Mouse (Mus musculus) heart, embryonic 11.5 days (tissue): ENCODE data around the gene Khdc1a. TPM values are rescaled to one million over a fixed set of nuclear protein-coding genes. Genes with fewer than 3 reads are reported as not detected.
"Not testable (repeated sequence)": the region's sequence is repeated elsewhere in the genome, so short reads cannot be mapped to it uniquely, and the experiment has no call there.

Experiments used
- ATAC-seq: fragments of 200-750 bp; cut with Nextera tagmentation; replicated peaks from 2 replicates; pipeline ENCODE4 v1.8.0; 2017; ENCODE audit warnings: moderate library complexity; ENCODE audit not compliant: insufficient number of reproducible peaks, low FRiP score, low TSS enrichment
- H3K27ac ChIP-seq: fragments of 300-500 bp; sonication (generic); 2 replicates; pipeline ENCODE4 v1.5.1; 2014; ENCODE audit warnings: mild to moderate bottlenecking, low read depth, low read length
- H3K27me3 ChIP-seq: fragments of 300-500 bp; sonication (generic); 2 replicates; pipeline ENCODE4 v1.6.1; 2014; ENCODE audit warnings: mild to moderate bottlenecking, low read length, mixed read lengths; ENCODE audit not compliant: control insufficient read depth, insufficient read depth
- H3K36me3 ChIP-seq: fragments of 300-500 bp; sonication (generic); 2 replicates; pipeline ENCODE4 v1.6.1; 2014; ENCODE audit warnings: mild to moderate bottlenecking, low read length, moderate library complexity, mixed read lengths; ENCODE audit not compliant: control insufficient read depth, insufficient read depth
- H3K4me1 ChIP-seq: fragments of 300-500 bp; sonication (generic); 2 replicates; pipeline ENCODE4 v1.6.1; 2014; ENCODE audit warnings: low read length; ENCODE audit not compliant: control insufficient read depth, insufficient read depth
- H3K4me2 ChIP-seq: fragments of 300-500 bp; sonication (generic); 2 replicates; pipeline ENCODE4 v1.6.1; 2014; ENCODE audit warnings: mild to moderate bottlenecking, moderate library complexity
- H3K4me3 ChIP-seq: fragments of 300-500 bp; sonication (generic); 2 replicates; pipeline ENCODE4 v1.5.1; 2014; ENCODE audit warnings: low read depth, low read length
- H3K9ac ChIP-seq: fragments of 300-500 bp; sonication (generic); 2 replicates; pipeline ENCODE4 v1.6.1; 2014; ENCODE audit warnings: mild to moderate bottlenecking, low read depth, low read length, moderate library complexity
- H3K9me3 ChIP-seq: fragments of 300-500 bp; sonication (generic); replicated peaks from 2 replicates; pipeline ENCODE4 v1.6.1; 2016; ENCODE audit warnings: low read length; ENCODE audit not compliant: control insufficient read depth
- WGBS: fragments of 180-500 bp; shearing (Covaris S2); extraction: QIAGEN DNeasy Blood & Tissue Kit; methylation state at CpG from one replicate; pipeline ENCODE4 v1.1.7; 2014; ENCODE audit not compliant: insufficient replicate concordance; 5-methylcytosine and 5-hydroxymethylcytosine counted together
- polyA plus RNA-seq: library from polyadenylated mRNA; unstranded; fragments of >200 nt; fragmentation: Nextera tagmentation; extraction: Ambion mirVana; gene quantifications from 2 replicates; pipeline ENCODE4 v1.2.1, GENCODE M21; 2014

The Khdc1a gene
- polyA plus RNA-seq, 1 experiment from 2014 or later = not detected

- Histone ChIP-seq H3K4me3 (no peak overlapping the region), H3K4me1 (no peaks in the 10 kb centered on the region), H3K9me3 (no peaks in the 10 kb centered on the region), H3K9ac (no peak overlapping the region), H3K27me3 (no peaks in the 10 kb centered on the region), H3K4me2 (no peak overlapping the region), H3K27ac (no peak overlapping the region), H3K36me3 (no peaks in the 10 kb centered on the region)
- ATAC-seq = no peak
Measured at GRCm38 (mm10) chr1:21318202-21318601, 31.2 kb upstream of the Khdc1a start.

GRCm38 (mm10) chr1:21320271-21320670 is 29.2 kb upstream of the Khdc1a start:
- H3K9me3 ChIP-seq, H3K9ac ChIP-seq, ATAC-seq, H3K4me2 ChIP-seq, H3K36me3 ChIP-seq, H3K4me1 ChIP-seq, H3K4me3 ChIP-seq, H3K27me3 ChIP-seq, H3K27ac ChIP-seq: not testable (repeated sequence)
- WGBS = 81% methylated on average over 5 of the region's 5 CpGs

DNA sequence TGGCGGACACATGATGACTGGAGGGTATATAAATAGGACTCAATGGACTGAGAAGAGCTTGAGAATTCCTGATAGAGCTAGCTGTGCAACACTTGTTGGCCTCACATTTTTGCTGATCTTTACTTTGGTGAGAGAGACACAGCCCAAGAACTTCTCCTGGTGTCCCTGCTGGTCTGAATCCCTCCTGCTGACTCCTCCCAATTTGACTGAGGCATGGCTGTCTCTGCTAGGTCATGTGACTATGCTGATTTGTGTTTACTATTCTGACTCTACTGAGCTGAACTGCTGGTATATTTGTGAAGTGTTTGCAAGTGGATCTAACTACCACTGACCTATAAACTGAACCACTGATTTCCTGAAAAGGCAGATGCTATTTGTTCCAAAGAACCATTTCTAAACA is 27.8 kb upstream of the Khdc1a start:
- H3K9ac ChIP-seq = no peak overlapping the region
- WGBS = 73% methylated on average over 1 of the region's 1 CpGs
- peaks cover 2% of the 10 kb centered on the region; the same call in 1 of the 2 replicates for H3K9me3 ChIP-seq
- no peaks in the 10 kb centered on the region for H3K27me3 ChIP-seq
- no peaks in the 10 kb centered on the region for H3K4me1 ChIP-seq
- ATAC-seq = no peak
- H3K27ac ChIP-seq = no peak overlapping the region
- H3K36me3 ChIP-seq = no peaks in the 10 kb centered on the region
- H3K4me2 ChIP-seq = no peak overlapping the region
- H3K4me3 ChIP-seq = no peak overlapping the region

DNA sequence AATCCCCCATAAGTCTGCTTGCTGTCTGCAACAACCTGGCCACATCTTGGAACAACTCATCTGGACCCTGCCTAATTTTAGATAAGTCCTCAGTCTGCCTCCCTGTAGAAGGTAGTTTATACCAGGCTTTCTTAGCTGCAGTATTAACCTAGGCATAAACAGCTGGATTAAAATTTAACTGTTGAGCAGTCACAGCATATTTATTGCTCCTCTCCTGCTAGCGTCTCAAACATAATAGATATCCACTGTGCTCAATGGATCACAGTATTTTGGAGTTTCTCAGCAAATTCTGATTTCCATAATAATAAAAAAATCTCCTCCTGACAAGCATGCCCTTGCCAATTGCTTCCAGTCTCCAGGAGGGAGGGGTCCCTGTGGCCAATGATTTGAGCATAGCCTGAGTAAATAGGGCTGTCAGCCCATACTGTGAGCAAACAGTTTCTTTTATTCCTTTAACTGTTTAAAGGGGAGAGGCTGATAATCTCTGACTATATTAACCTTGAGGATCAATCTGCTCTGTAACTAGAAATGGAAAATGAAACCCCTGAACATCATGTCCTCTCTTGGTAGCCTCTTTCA is 25.4 kb upstream of the Khdc1a start:
- Histone ChIP-seq H3K27me3 (no peaks in the 10 kb centered on the region), H3K9me3 (peaks cover 2% of the 10 kb centered on the region; the same call in 1 of the 2 replicates), H3K36me3 (no peaks in the 10 kb centered on the region), H3K27ac (no peak overlapping the region), H3K4me1 (no peaks in the 10 kb centered on the region), H3K9ac (no peak overlapping the region), H3K4me3 (no peak overlapping the region), H3K4me2 (no peak overlapping the region)
- WGBS = 98% methylated on average over 1 of the region's 1 CpGs
- ATAC-seq = no peak

DNA sequence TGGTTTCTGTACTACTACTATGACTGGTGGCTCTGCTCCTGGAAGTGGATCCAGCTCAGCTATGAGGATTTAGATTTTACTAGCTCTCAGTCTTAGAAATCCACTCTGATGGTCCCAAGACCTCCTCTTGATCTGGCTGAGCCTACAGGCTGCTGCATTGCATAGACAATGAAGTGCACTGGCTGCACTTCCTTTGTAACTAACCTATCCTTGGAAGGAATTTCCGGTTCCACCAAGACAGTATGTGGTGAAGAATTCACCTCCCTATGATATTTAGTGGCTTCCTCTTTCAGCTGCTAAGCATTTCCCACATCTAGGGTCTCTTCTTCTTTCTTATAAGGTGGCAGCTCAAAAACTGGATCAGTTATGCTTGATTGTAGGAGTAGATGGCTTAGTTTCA is 24.8 kb upstream of the Khdc1a start:
- Histone ChIP-seq H3K9ac (no peak overlapping the region), H3K4me1 (no peaks in the 10 kb centered on the region), H3K9me3 (peaks cover 2% of the 10 kb centered on the region; the same call in 1 of the 2 replicates), H3K36me3 (no peaks in the 10 kb centered on the region), H3K27ac (no peak overlapping the region), H3K4me2 (no peak overlapping the region), H3K27me3 (no peaks in the 10 kb centered on the region), H3K4me3 (no peak overlapping the region)
- WGBS = 84% methylated on average over 1 of the region's 1 CpGs
- no peak for ATAC-seq

DNA sequence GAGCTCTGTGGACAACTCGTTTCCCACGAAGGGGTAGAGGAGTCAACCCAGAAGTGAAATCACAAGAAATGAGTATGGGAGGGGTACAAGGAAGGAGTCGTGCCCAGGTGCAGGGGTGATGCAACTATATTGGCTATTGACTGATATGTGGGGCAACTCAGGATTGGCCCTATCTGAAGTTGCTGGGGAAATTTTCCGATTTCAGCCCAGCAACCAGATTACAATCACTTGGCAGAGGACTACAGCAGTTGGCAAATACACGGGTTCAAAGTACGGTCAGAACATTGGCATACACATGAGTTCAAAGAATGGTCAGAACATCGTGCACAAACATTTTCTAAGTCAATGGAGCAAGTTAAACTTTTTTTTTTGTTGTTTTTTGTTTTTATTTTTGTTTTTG is 22.7 kb upstream of the Khdc1a start:
- 84% methylated on average over 7 of the region's 7 CpGs for WGBS
- Histone ChIP-seq H3K36me3 (no peaks in the 10 kb centered on the region), H3K27me3 (no peaks in the 10 kb centered on the region), H3K4me1 (no peaks in the 10 kb centered on the region), H3K9me3 (peaks cover 2% of the 10 kb centered on the region; the same call in 1 of the 2 replicates), H3K27ac (no peak overlapping the region), H3K9ac (no peak overlapping the region), H3K4me2 (no peak overlapping the region), H3K4me3 (no peak overlapping the region)
- ATAC-seq = no peak

DNA sequence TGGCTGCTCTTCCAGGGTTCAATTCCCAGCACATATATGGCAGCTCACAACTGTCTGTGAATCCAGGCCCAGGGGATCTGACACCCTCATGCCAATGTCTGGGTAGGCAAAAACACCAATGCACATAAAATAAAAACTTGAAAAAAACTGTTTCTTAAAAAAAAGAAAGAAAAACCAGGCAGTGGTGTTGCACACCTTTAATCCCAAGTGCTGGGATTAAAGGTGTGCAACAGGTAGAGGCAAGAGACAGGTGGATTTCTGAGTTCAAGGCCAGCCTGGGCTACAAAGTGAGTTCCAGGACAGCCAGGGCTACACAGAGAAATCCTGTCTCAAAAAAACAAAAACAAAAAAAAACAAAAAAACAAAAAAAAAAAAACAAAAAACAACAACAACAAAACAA is 18.3 kb upstream of the Khdc1a start:
- H3K9me3 ChIP-seq, H3K4me2 ChIP-seq, H3K4me3 ChIP-seq, H3K27me3 ChIP-seq, H3K36me3 ChIP-seq, ATAC-seq, H3K9ac ChIP-seq, H3K4me1 ChIP-seq, H3K27ac ChIP-seq: not testable (repeated sequence)

DNA sequence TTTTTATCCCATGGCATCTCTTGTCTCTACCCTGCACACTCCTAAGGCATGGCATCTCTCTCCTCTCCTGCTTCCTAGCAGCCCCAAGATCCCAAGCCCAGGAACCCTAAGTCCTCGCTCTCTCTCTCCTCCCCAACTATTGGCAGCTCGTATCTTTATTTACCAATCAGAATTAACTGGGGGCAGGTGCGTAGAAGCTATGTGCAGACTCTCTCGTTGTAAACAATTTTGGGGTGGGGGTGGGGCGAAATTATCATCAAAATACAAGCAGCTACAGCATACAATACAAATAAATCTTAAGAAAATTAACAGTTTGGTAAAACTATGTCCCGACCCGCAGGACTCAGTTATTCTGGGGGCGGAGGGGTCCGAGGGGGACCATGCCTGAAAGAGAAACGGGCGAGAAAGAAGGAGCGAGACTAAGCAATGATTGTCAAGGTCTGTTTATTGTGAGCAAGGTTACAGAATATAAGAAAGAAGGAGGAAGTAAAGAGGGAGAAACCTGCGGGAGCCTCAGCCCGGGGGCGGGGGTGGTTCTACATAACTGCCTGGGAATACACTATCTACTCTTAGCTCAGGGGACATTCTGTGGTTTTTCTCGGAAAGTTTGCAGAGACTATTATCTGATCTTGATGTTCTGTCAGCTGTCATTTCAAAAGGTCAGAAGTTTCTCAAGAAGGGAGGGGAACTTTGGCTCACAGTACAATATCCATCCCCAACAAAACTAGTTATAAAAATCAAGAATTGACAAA is 16.0 kb upstream of the Khdc1a start:
- no peak overlapping the region for H3K4me2 ChIP-seq

GRCm38 (mm10) chr1:21335836-21336235 is 13.6 kb upstream of the Khdc1a start:
- H3K36me3 ChIP-seq = no peaks in the 10 kb centered on the region
- no peak overlapping the region for H3K4me3 ChIP-seq
- ATAC-seq = no peak
- no peak overlapping the region for H3K4me2 ChIP-seq
- no peaks in the 10 kb centered on the region for H3K27me3 ChIP-seq
- 0 out of 2 replicates have a peak, but pooled peaks cover 2% of the 10 kb centered on the region for H3K9me3 ChIP-seq
- H3K9ac ChIP-seq = no peak overlapping the region
- H3K27ac ChIP-seq = no peak overlapping the region
- H3K4me1 ChIP-seq = no peaks in the 10 kb centered on the region

More for the DNA sequence above, 16.0 kb upstream of the Khdc1a start:
- no peaks in the 10 kb centered on the region for H3K4me1 ChIP-seq
- H3K4me3 ChIP-seq = no peak overlapping the region
- H3K36me3 ChIP-seq = no peaks in the 10 kb centered on the region
- H3K9ac ChIP-seq = no peak overlapping the region
- 0 out of 2 replicates have a peak, but pooled peaks cover 2% of the 10 kb centered on the region for H3K9me3 ChIP-seq
- ATAC-seq = no peak
- H3K27ac ChIP-seq = no peak overlapping the region
- 73% methylated on average over 16 of the region's 16 CpGs for WGBS
- no peaks in the 10 kb centered on the region for H3K27me3 ChIP-seq
